ENCODE assay signal across 19 mouse cellular contexts in the genomic region with DNA sequence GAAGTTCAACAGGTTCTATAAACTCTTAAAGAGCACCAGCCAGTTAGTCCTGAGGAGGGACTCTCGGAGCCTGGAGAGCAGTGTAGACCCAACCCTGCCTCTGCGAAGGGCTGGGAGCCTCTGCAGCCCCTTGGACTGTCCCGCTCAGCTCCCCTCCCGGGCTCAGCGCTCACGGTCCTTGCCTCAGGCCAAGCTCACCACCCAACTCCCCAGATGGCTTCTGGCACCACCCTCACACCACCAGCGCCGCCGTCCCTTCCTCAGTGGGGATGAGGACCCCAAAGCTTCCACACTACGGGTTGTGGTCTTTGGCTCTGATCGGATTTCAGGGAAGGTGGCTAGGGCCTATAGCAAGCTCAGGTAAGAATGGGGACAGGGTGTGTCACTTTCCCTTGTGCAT. TPM values are rescaled to one million over a fixed set of nuclear protein-coding genes. Genes with fewer than 3 reads are reported as not detected.
DNase-seq lines count a peak whose midpoint lies in the region; ATAC-seq lines count a peak whose summit lies in the region.
"Had no signal": no experiment of that assay in that cellular context is flagged by ENCODE, and none has a peak within 500 bp of the region (broad histone marks: within the 10 kb centered on the region; RNA-seq: fewer than 3 reads in every experiment).

No protein-coding gene starts in this region.

- peak; percentile 85 for DNase-seq in heart, adult 11 months
- DNase-seq: adrenal gland, adult 2 months; adrenal gland, adult 8-10 months; adrenal gland, postnatal 10 days; adrenal gland, postnatal 14 days; adrenal gland, postnatal 25 days; adrenal gland, postnatal 36 days; B cell, adult 2 months; cerebellum, adult 11 months; cerebellum, adult 11-12 months; cerebellum, adult 18-20 months; cerebellum, adult 2 months had no signal

- H3K4me3 ChIP-seq in heart, embryonic 12.5 days = no peak overlapping the region

- 83% methylated on average over 11 of the region's 11 CpGs for WGBS in heart, embryonic 12.5 days

- H3K9ac ChIP-seq in heart, embryonic 12.5 days = no peak overlapping the region

- H3K36me3 ChIP-seq in heart, embryonic 12.5 days = no peaks in the 10 kb centered on the region
- H3K36me3 ChIP-seq: G1E had no signal

- peaks cover 26% of the 10 kb centered on the region; the same call in 1 of the 2 replicates for H3K27me3 ChIP-seq in heart, embryonic 12.5 days (replicated peaks)
- H3K27me3 ChIP-seq: CH12.LX, Patski had no signal

- ATAC-seq in heart, embryonic 12.5 days (ENCODE audit: insufficient number of reproducible peaks, low FRiP score) = no peak
- ATAC-seq: activated CD4-positive, CD25-positive, alpha-beta regulatory T cell, adult 4 months; CD4-positive, CD25-positive, alpha-beta regulatory T cell, adult 4 months; Patski had no signal

- H3K4me1 ChIP-seq in heart, embryonic 12.5 days (replicated peaks) = peaks cover 21% of the 10 kb centered on the region

- H3K4me2 ChIP-seq in heart, embryonic 12.5 days = no peak overlapping the region

- H3K27ac ChIP-seq in heart, embryonic 12.5 days (ENCODE audit: poor library complexity, severe bottlenecking) = no peak overlapping the region

- no peaks in the 10 kb centered on the region for H3K9me3 ChIP-seq in heart, embryonic 12.5 days (replicated peaks)
- H3K9me3 ChIP-seq: G1E had no signal

RNA-seq across cellular contexts. Expression of a gene that starts 10.2 kb away (rescaled TPM):
- 2.1 and 3.1 TPM in 2 replicates for polyA plus RNA-seq in heart, embryonic 12.5 days (2016; fragmentation: Nextera tagmentation; extraction: Ambion mirVana)
- polyA plus RNA-seq: activated CD4-positive, CD25-positive, alpha-beta regulatory T cell, adult 4 months; C2C12; CD4-positive, CD25-positive, alpha-beta regulatory T cell, adult 4 months had no signal
